Mouse (Mus musculus) adrenal gland, postnatal 36 days (tissue): ENCODE results near the gene Ncam1. TPM values are rescaled to one million over a fixed set of nuclear protein-coding genes. Genes with fewer than 3 reads are reported as not detected.

Experiments
- DNase-seq, 2 experiments: peaks; one replicate each; pipeline ENCODE4 v3.0.0; 2021; ENCODE audit warnings: mixed read lengths in 1 of 2
- long read RNA-seq, 2 experiments: library from polyadenylated mRNA; stranded (forward); transcript quantifications; one replicate each; pipeline ENCODE4 v2.0.0; 2021; ENCODE audit warnings: borderline sequencing depth in 2 of 2
- total RNA-seq, 2 experiments: library from RNA; stranded (reverse); gene quantifications; 2 replicates each; pipeline ENCODE4 v1.2.3; 2021

Gene Ncam1
- 10 to 100 TPM; 37.5 to 40.2 TPM for total RNA-seq
- long read RNA-seq, experiment 1, partial matches to known transcripts: 10 of 21 reads
- long read RNA-seq, experiment 1, other reads (novel, unspliced or antisense): 11 of 21 reads
- long read RNA-seq, experiment 2, partial matches to known transcripts: 3 of 9 reads
- long read RNA-seq, experiment 2, other reads (novel, unspliced or antisense): 6 of 9 reads

DNA sequence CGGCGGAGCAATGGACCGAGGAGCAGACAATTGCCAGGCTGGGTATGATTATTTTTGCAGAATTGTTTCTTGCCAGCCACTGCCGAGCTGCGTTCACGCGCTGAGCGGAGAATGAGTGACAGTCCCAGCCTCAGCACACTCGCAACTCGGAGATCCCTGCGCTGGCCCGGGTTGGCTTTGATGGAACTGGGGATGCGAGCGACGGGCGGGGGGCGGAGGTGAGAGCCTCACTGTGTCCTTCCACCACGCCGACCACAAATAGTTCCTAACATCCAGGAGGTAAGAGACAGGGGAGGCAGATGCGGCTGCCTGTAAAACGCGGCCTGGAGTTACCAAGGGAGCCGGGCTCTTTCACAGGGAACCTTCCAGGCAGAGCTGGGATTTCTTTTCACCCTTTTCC lies at the start of gene Ncam1:
Gene Ncam1 (minus strand): TSS at position 120 of the 400 bp plus-strand sequence.
- peak; percentile 88 to 89 for DNase-seq

DNA sequence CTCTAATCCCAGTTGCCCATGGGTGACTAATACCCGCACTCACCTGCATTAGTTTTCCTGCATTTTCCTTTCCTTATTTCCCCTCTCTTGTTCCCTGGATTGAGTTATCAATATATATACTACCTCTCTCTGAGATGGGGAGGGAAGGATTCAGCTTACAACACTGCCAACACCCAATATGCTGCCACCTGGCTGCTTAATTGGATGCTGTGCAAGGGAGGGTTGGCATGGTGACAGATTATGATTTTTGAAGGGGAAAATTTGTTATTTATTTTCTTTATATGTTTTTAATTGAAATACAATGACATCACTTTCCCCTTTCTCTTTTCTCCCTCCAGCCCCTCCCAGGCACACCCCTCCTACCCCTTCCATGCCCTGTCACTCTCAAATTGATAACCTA lies 35.3 kb upstream of the Ncam1 start:
- no peak for DNase-seq

DNA sequence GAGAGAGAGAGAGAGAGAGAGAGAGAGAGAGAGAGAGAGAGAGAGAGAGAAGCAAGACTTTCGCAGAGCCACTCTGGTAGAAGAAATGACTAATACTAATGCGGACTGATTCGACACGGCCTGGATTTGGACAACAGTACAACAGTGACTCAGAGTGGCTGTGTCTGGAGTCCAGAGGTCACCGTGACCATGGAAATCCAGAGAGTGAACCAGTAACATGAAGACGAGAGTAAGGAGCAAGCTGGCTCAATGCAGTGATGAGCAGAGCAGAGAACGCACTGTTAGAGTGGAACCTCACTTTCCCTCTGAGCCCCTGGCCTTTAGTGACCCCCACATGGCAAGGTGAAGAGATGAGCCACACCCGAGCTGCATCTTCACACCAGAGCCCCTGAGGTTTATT lies 28.9 kb upstream of the Ncam1 start:
- DNase-seq: peak; percentile 55 to 60

DNA sequence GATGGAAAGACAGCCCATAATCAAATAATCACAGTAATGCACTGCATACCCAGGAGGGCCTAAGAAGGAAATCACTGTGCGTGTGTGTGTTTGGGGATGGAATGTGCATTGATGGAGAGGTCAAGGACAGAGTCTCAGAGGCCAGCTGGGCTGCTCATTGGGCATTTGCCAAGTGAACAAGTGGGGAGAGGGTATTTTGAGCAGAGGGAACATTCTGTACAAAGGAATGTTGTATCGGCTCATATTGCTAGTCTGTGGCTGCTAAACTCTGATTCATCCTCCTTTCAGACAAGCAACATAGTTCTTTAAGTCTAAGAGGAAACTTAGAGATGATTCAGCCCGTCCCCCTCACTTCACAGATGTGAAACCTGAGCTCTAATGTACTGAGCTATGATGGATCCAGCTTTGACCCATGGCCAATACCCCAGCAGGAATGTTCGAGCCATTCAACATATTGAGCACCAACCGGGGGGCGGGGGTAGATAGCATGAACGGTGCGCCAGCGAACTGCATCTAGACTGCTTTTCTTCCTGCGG lies 17.5 kb upstream of the Ncam1 start:
- DNase-seq: peak in 1 of 2 experiments; percentile 33

DNA sequence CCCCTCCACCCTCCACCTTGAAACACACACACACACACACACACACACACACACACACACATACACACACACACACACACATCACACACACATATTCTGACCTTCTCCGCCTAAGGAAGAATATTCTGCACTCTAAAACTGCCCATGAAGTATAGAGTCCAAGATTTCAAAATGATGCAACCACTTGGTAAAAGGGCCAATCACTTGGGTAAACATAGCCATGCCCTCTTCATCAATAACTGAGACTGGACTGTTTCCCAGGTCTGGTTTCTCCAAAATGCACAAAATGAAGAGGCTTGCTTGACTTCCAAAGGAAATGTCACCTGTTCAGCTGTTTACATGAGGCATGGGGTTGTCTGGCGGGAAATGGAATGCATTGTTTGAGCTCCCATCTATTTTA lies 15.7 kb upstream of the Ncam1 start:
- DNase-seq: no peak

DNA sequence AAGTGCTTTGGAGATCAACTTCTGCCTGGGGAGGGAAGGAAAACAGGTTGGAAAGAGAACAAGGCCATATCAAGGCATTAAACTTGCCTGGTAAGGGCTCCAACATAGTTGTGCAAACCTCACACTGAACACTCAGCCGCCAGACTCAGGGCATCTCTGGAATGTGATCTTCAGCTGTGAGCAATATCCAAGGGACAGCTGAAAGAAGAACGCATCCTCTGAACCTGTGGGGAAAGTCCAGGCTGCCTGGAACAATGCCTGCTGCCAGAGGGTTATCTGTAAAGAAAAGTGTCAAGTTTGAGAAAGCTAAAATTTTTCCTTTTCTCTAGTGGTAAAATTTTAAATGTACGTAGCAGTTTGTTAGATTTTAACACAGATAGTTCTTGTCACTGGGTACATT lies 4.5 kb upstream of the Ncam1 start:
- no peak for DNase-seq

DNA sequence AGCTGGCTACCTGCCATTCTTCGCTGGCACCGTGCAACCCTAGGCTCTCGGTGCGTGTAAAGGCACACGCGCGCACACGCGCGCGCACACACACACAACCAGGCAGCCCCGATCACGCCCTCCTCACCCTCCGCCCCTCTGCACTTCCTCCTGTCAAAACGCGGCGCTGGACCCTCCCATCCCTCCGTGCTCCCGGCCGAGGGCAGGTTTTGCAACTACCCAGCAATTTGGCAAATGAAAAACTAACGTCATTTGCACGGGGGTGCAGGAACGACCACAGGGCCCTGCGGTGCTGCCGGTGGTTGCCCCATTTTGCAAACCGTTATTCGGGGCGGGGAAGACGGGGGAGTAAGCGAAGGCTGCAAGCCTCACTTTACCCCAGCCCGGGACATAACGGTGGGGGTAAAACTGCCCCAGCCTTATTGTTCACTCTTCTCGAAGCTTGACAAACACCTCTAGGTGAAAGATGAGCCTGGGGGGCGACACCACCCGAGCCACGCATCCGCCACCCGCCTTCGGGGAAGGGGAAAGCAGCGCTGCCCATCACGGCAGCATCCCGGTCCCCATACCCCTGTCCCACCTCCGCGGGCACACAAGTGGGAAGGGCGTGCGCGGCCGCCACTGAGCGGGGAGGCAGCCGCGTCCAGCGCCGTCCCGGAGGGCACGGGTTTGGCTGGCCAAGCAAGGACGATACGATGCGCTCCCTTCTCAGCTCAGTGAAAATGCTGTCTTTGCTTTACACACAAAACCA lies 729 bp downstream of the Ncam1 start:
- DNase-seq: peak; percentile 68 to 70

DNA sequence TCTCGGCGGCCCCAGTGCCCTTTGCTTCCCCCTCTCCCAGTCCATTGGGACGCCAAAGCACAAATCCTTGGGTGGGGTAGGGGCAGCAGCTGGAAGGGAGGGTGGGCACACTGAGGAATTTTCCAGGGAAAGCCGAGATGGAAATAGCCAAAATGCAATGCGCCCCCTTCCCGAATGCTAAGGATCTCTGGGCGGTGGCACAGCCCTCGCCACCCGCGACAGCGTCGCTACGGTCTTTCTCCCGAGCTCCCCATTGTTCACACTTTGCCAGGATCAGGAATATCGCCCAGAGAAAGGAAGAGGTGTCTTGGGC lies 1.3 kb downstream of the Ncam1 start:
- DNase-seq: no peak

DNA sequence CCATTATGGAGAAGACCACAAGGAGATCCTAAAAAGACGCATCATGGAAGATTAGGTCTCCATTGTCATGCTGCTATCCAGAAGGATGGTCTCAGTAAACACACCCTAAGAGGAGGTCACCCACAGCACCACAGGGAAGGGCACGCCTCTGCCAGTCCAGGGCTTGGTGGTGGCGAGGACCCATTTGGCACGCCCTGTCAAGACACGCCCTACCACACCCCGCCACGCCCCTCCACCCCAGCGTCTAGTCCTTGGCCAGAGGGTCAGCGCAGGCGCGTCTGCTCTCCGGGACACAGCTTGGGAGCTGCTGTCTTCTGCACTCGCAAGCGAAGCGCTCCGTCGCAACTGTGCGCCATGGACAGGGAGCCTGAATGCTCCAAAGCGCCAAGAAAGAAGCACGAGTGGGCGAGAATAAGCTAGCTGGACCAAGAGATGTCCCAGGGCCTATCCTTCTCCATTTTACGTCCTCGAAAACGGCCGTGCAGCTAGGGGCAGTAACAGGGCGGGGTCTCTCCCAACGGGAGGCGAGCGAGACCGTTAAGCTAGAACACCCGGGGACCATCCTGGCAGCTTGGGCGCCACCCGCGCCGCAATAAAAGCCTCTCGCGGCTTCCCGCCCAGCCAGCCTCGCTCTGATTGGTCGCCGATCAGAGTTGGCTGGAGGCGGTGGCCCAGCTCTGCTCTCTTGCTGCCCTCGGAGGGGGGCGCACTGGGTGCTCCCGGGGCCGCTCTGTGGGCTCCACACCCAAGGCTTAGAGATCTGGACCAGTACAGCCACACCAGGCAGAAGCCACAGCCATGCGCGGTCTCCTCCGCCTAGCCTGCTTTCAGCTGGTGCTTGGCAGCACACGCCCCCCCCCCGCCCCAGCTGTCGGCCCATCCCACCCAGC lies 1.9 kb downstream of the Ncam1 start:
- DNase-seq: peak; percentile 85 to 87

DNA sequence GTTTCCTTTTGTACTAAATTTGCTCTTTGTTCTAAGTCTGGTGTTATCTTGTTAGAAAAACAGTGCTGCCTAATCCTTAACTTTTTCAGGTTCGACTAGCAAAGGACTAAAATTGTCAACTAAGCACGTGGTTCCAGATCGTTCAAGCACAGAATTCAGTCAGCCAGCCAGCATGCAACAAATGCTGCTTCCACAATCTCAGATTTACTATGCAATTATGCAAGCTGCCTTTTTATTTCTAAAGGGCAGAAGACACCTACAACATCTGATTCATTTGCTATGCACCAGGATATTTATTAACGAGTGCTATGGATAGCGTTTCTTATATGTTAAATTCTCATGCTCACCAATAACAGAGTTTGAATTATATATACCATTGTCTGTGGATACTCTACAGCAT lies 2.8 kb downstream of the Ncam1 start:
- no peak for DNase-seq

DNA sequence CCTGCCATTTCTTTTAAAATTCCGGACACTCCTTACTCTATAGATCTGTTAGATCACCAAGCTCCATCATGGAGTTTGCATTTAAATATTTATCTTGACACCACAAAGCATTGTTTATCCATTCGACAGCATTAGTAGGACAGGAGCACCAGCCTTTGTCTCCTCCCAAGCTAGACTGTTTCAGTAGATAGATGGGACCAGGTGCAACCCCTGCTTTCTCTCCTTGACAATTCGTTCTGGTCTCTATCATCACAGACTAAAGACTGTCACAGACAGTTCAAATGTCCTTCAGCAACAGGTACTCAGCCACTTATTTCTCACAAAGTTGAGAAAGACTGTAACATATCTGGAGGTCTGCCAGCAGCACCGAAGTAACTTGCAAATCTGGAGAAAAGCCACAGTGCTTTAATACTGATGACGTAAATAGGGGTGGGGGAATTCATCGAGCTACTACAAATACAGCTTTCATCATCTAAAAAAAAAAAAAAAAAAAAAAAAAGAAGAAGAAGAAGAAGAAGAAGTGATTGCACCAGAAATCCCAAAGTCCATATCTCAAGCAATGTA lies 4.7 kb downstream of the Ncam1 start:
- no peak for DNase-seq

DNA sequence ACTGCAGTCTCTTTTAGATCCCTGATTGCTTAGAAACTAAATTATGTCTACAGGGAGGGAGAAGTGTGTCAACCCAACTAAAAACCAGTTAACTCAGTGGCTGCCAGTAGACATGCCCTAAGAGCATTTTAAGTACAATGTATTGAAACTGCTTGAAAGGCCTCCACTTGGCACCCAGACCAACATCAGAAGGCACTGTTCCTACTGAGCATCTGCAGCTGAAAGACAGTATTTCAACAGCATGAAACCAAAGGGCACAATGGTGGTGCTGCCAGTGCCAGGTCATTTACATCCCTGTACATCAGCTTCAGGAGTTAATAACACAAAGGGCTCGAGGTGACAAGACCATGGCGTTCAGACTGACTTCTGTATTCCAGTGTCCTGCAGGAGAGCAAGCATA lies 5.5 kb downstream of the Ncam1 start:
- no peak for DNase-seq

DNA sequence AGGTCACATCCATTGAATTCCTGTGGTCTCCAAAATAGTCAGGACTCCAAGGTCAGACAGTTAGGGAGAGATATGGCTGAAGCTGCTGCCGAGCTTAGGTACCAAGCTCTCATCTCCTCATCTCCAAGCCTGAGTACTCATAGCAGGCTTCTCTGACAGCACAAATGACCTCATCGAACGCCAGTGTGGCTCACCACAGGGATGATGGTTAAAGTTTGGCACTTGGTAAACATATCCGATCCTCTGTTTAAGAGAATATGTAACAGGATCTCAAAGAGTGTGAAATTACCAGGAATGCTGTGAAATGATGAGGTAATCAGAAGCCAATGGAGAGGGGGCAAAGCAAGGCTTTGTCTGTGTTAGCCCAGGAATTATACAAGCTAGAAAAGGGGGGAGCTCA lies 6.1 kb downstream of the Ncam1 start:
- no peak for DNase-seq

DNA sequence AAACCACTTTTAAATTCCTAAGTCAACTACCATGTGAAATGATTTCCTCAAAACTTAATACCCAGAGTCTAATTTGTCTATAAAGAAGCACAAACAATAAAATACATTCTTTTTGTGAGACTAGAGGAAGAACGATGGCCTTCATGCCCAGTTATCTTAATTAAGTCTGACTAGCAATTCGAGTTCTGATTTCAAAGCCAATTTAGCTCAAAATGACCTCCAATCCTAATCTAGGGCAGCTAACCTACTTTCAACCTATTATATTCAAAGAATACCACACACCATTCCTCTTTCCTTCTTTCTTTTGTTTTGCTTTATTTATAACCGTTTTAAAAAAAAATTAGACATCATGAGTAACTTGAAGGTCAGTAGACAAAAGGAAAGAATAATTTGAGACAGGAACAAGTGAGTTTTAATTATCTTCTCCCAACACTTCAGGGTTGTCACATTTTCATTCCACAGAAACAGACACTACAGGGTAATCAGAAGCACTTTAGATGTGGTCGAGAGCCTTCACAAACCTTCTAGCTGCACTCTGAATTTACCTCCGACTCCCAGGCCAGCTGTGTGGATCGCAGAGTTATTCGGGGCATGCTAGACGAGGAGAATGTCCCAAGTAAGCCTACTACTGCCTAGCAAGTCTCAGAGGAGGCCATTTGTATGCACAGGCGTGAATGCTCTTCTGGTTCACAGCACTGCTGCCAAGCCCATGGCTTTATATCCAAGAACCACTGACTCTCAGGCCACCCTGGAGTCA lies 17.5 kb downstream of the Ncam1 start:
- no peak for DNase-seq

DNA sequence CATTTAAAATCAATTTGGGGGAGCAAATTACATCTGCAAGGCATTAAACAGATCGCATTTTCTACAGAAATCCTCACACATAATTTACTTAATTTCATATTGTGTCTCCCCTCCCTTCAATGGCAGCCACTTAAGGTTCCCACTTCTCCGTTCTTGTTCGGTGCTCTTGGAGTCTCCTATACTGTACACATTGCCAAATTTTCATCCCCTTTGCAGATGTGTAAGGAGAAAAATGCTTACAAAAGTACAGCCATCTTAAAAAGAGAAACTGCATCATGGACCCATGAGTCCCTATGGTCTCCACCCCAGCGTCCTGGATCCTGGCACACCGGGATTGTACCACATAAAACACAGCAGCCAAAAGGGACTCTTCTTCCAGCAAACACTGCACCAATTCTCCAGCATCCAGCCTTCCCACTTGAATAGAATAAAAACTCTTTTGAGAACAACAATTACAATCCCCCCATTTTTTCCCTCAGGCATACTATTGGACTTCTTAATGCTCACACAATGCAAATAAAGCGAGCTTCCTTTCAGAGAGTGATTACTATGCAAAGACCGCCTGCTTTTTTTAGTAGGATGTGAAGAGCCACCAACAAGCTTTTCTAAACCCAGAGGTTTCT lies 21.6 kb downstream of the Ncam1 start:
- DNase-seq: no peak

DNA sequence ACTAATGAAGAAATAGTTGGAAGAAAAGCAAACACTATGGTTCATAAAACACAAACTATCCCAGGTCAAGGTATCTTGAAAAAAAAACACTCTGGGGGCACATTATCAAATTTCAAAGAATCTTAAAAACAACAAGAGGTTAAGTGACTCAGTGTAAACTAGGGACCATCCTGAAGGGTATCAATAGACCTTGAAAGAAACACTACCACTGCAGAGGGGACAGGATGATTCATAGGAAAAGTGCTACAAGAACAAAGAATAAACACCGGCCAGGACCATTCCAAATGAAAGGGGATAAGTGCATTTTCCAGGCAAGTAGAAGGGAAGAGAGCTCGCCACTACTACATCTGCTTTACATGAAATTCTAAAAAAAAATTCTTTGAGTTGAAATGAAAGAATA lies 32.1 kb downstream of the Ncam1 start:
- no peak for DNase-seq

DNA sequence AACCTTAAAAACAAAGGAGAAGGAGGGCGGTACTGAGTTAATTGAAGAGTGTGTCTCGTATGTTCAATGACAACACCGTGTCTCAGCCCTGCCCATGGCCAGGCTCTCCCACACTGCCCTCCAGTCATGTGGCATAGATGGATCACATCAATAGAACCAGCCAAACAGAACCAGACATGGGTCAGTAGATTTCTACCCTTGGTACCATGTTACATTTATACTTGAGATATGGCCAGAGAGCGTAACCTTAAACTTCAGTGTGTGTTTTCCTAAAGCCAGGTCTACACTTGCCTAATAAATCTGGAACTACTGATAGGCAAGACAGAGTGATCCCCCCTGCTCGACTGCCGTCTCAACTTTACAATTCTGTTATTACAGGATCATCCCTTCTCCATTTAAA lies 38.2 kb downstream of the Ncam1 start:
- no peak for DNase-seq

DNA sequence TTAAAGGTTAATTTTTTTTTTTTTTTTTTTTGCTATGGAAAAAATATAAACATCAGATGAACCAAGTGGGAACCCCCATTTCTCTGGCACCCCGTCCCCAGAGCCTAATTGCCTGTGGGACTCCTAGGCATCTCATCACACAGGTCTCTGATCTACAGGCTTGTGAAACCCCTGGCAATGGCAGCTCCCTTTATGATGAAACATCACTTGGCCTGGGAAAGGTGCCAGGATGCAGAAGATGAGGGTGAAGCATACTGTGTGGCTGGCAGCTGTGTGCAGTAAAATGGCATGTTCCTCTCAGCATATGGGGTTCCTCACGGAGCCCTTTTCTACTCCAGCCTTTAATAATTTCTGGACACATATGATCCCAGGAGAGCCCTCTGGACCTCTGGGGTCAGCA lies 40.3 kb downstream of the Ncam1 start:
- DNase-seq: peak; percentile 68 to 78

DNA sequence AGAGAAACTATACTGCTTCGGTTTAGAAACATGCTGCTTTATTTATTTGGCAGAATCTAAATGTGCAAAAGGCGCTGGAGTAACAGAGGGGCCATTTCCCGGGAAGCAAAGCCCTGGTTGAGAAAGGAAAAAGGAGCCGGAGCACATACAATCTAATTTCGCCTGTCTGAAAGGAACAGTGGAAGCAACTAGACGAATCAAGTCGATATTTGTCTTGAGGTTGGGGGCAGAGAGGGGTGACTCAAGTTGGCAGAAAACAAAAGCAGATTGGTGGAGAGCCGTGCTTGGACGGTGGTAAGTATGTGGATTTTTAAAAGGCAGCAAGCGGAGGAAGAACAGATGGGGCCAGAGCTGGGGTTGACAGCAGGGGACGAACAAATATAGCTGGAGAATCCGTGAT lies 40.7 kb downstream of the Ncam1 start:
- no peak for DNase-seq

DNA sequence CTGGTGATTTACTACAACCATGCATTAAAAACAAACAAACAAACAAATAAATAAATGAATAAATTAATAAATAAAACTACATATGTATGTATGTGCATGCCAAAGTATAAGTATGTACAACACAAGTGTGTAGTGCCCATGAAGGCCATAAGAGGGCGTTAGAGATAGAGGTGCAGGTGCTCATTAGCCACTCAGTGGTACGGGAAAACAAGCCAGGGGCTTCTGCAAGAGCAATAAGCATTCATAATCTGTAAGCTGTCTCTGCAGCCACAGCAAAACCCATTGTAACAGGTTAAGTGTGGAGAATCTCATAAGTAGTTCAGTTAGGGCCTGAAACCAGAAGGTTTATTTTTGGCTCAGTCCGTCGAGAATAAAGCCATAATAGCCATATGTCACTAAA lies 41.1 kb downstream of the Ncam1 start:
- DNase-seq: no peak

DNA sequence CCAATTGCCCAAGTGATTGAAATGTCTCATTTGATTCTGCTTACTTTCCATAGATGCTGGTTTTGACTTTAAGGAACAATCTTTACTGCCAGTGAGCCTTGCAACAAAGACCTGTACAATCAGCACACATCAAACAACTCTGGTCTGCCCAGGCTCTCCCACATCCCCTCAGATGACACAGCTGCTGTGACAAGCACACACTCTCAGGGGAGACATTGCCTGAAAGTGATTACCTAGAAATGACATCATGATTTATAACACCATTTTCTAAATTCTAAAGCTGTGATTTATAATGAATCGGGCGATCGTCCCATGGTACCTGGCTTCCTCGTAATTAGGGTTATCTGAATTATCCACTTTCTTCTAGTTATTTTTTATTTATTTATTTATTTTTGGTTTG lies 42.0 kb downstream of the Ncam1 start:
- no peak for DNase-seq
